Mouse (Mus musculus) midbrain, embryonic 10.5 days (tissue): Measurements from ENCODE around the gene Klhdc2. TPM values are rescaled to one million over a fixed set of nuclear protein-coding genes. Genes with fewer than 3 reads are reported as not detected.

Source experiments
- DNase-seq: peaks from one replicate; pipeline ENCODE4 v3.0.0-alpha.2; 2017; ENCODE audit warnings: low spot score
- H3K27ac ChIP-seq: fragments of 300-500 bp; sonication (generic); replicated peaks from 2 replicates; pipeline ENCODE4 v1.5.1; 2016; ENCODE audit warnings: mild to moderate bottlenecking
- H3K27me3 ChIP-seq: fragments of 300-500 bp; sonication (generic); 2 replicates; pipeline ENCODE4 v1.6.1; 2016; ENCODE audit warnings: low read depth, mild to moderate bottlenecking; ENCODE audit not compliant: poor library complexity, severe bottlenecking
- H3K36me3 ChIP-seq: fragments of 300-500 bp; sonication (generic); 2 replicates; pipeline ENCODE4 v1.6.1; 2016; ENCODE audit warnings: mild to moderate bottlenecking, moderate library complexity
- H3K4me1 ChIP-seq: fragments of 300-500 bp; sonication (generic); 2 replicates; pipeline ENCODE4 v1.6.1; 2016
- H3K4me3 ChIP-seq: fragments of 300-500 bp; sonication (generic); 2 replicates; pipeline ENCODE4 v1.5.1; 2016; ENCODE audit warnings: mild to moderate bottlenecking, moderate library complexity
- H3K9me3 ChIP-seq: fragments of 300-500 bp; sonication (generic); replicated peaks from 2 replicates; pipeline ENCODE4 v1.6.1; 2016; ENCODE audit warnings: mild to moderate bottlenecking
- WGBS: fragments of 180-500 bp; shearing (Covaris S2); methylation state at CpG from one replicate; pipeline ENCODE4 v1.1.7; 2016; 5-methylcytosine and 5-hydroxymethylcytosine counted together
- polyA plus RNA-seq: library from polyadenylated mRNA; unstranded; fragments of >200 nt; fragmentation: Nextera tagmentation; extraction: Ambion mirVana; gene quantifications from 2 replicates; pipeline ENCODE4 v1.2.1, GENCODE M21; 2016

The Klhdc2 gene
- polyA plus RNA-seq, result 208 and 218 TPM in 2 replicates

DNA sequence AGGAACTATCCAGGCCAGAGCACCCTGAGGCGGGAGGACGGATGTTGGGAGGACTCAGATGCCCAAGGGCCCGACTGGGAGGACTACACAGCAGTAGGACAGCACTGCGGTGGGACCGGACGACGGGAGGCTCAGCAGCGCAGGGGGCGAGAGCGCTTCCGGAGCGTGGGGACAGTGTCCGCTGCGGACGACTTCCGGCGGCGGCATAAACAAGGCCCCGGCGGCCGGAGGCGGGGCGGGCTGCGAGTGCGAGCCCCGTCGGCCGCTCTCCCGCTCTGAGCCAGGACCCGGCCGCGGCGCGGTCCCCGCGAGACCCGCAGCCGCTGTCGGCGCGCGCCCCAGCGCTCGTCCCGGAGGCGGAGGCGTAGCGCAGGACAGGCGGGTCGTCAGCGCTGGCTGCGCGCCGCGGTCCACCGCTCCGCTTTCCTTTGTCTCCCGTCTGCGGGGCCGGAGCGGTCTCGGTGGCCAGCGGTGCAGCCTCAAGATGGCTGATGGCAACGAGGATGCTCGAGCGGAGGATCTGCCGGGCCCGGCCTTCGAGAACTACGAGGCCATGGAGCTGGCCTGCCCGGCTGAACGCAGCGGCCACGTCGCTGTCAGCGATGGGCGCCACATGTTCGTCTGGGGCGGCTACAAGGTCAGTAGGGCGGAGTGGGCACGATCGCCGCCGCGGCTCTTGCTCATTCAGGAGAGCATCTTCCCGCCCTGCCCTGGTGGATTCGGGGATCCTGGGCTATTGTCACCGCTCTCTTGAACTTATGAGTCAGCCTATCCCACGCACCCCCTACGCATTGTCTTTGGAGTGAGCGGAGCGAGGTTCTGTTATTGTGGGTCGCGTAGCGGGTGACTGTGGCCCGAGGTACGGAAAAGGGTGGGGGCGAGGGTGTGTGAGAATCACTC lies at the start of gene Klhdc2:
TSS of gene Klhdc2 (plus strand) at position 171 of the 900 bp plus-strand sequence.
- Histone ChIP-seq H3K27me3 (no peaks in the 10 kb centered on the region), H3K36me3 (peaks cover 35% of the 10 kb centered on the region), H3K27ac (peak within 1 kb of the TSS; percentile 99), H3K4me3 (peak within 1 kb of the TSS; percentile 89), H3K9me3 (no peaks in the 10 kb centered on the region), H3K4me1 (peaks cover 31% of the 10 kb centered on the region)
- under 1% methylated on average over 96 of the region's 98 CpGs for WGBS
- peak; percentile 92 for DNase-seq

GRCm38 (mm10) chr12:69249766-69250165 lies 46.7 kb upstream of the Klhdc2 start:
- no peaks in the 10 kb centered on the region for H3K9me3 ChIP-seq
- DNase-seq, result no peak
- H3K36me3 ChIP-seq, result no peaks in the 10 kb centered on the region
- H3K27ac ChIP-seq, result no peak overlapping the region
- no peaks in the 10 kb centered on the region for H3K27me3 ChIP-seq
- H3K4me3 ChIP-seq, result no peak overlapping the region
- 89% methylated on average over 4 of the region's 4 CpGs for WGBS
- H3K4me1 ChIP-seq, result no peaks in the 10 kb centered on the region; the same call in 1 of the 2 replicates

GRCm38 (mm10) chr12:69250756-69251155 lies 45.7 kb upstream of the Klhdc2 start:
- WGBS, result 82% methylated on average over 8 of the region's 8 CpGs
- no peaks in the 10 kb centered on the region for H3K36me3 ChIP-seq
- H3K4me1 ChIP-seq, result no peaks in the 10 kb centered on the region; the same call in 1 of the 2 replicates
- no peaks in the 10 kb centered on the region for H3K9me3 ChIP-seq
- H3K27me3 ChIP-seq, result no peaks in the 10 kb centered on the region
- no peak for DNase-seq
- H3K27ac ChIP-seq, result no peak overlapping the region
- no peak overlapping the region for H3K4me3 ChIP-seq

GRCm38 (mm10) chr12:69253806-69254205 lies 42.7 kb upstream of the Klhdc2 start:
- H3K27ac ChIP-seq, result no peak overlapping the region

GRCm38 (mm10) chr12:69257836-69258235 lies 38.6 kb upstream of the Klhdc2 start:
- WGBS, result 90% methylated on average over 11 of the region's 11 CpGs

More at GRCm38 (mm10) chr12:69253806-69254205, 42.7 kb upstream of the Klhdc2 start:
- Histone ChIP-seq H3K36me3 (no peaks in the 10 kb centered on the region), H3K4me1 (no peaks in the 10 kb centered on the region; the same call in 1 of the 2 replicates), H3K9me3 (no peaks in the 10 kb centered on the region), H3K4me3 (no peak overlapping the region), H3K27me3 (no peaks in the 10 kb centered on the region)
- WGBS, result 97% methylated on average over 1 of the region's 1 CpGs
- DNase-seq, result no peak

DNA sequence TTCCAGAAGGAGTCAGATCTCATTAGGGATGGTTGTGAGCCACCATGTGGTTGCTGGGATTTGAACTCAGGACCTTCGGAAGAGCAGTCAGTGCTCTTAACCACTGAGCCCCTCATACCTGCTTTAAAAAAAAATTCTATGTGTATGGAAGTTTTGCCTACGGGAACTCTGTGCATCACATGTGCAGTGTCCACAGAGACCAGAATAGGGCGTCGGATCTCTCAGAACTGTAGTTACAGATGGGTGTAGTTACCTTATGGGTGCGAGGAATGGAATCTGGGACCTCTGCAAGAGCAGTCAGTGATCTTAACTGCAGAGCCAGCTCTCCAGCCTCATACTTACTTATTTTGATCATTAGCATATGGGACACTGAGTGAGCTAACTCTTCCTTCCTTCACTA lies 34.2 kb upstream of the Klhdc2 start:
- Histone ChIP-seq H3K27me3 (no peaks in the 10 kb centered on the region), H3K4me1 (no peaks in the 10 kb centered on the region), H3K4me3 (no peak overlapping the region), H3K9me3 (no peaks in the 10 kb centered on the region), H3K27ac (no peak overlapping the region), H3K36me3 (no peaks in the 10 kb centered on the region)
- no peak for DNase-seq
- 91% methylated on average over 5 of the region's 5 CpGs for WGBS

More at GRCm38 (mm10) chr12:69257836-69258235, 38.6 kb upstream of the Klhdc2 start:
- DNase-seq, result no peak
- H3K27me3 ChIP-seq, result no peaks in the 10 kb centered on the region
- H3K4me1 ChIP-seq, result no peaks in the 10 kb centered on the region; the same call in 1 of the 2 replicates
- no peak overlapping the region for H3K4me3 ChIP-seq
- H3K27ac ChIP-seq, result no peak overlapping the region
- H3K9me3 ChIP-seq, result no peaks in the 10 kb centered on the region
- no peaks in the 10 kb centered on the region for H3K36me3 ChIP-seq

GRCm38 (mm10) chr12:69265031-69265430 lies 31.4 kb upstream of the Klhdc2 start:
- Histone ChIP-seq H3K27ac (no peak overlapping the region), H3K9me3 (no peaks in the 10 kb centered on the region), H3K27me3 (no peaks in the 10 kb centered on the region), H3K4me3 (no peak overlapping the region), H3K36me3 (no peaks in the 10 kb centered on the region), H3K4me1 (no peaks in the 10 kb centered on the region)
- DNase-seq, result no peak
- WGBS, result 90% methylated on average over 3 of the region's 3 CpGs

DNA sequence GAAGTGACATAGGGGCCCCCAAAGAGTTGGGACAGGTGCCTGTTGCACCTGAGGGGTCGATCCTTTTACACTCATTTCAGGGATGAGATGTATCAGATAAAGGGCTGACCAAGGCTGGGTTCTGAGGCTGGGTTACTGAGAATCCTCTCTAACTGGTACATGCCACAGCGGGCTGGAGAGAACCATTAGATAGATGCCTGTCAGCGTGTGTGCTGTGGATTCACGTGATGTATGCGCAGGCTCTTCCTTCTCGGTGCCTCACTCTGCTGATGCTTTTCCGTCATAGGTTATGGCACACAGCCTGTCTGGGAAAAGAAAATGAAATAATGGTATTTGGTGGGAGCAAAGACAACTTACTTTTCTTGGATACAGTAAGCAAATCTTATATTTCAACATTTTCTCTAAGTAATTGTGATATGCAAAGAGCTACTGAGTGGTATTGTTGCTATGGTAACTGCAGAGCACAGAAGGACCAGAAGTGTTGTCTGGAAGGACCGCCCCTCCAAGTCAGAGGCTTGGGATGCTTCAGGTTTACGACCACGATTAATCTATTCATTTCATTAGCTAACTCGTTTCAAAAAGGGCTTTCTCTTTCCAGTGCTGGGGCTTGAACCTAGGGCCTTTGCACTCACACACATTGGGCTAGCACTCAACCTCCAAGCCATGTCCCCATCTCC lies 28.4 kb upstream of the Klhdc2 start:
- no peaks in the 10 kb centered on the region for H3K9me3 ChIP-seq
- H3K4me1 ChIP-seq, result no peaks in the 10 kb centered on the region
- no peak for DNase-seq
- H3K36me3 ChIP-seq, result no peaks in the 10 kb centered on the region
- no peaks in the 10 kb centered on the region for H3K27me3 ChIP-seq
- no peak overlapping the region for H3K4me3 ChIP-seq
- no peak overlapping the region for H3K27ac ChIP-seq
- 78% methylated on average over 11 of the region's 11 CpGs for WGBS

- no peak overlapping the region for H3K27ac ChIP-seq
- no peak overlapping the region for H3K4me3 ChIP-seq
- no peaks in the 10 kb centered on the region for H3K4me1 ChIP-seq
- no peaks in the 10 kb centered on the region for H3K9me3 ChIP-seq
- no peaks in the 10 kb centered on the region for H3K27me3 ChIP-seq
- H3K36me3 ChIP-seq, result no peaks in the 10 kb centered on the region
- no peak for DNase-seq
- 76% methylated on average over 2 of the region's 2 CpGs for WGBS
Measured at GRCm38 (mm10) chr12:69268956-69269355, 27.5 kb upstream of the Klhdc2 start.

- no peaks in the 10 kb centered on the region for H3K9me3 ChIP-seq
- H3K27me3 ChIP-seq, result no peaks in the 10 kb centered on the region
- H3K4me1 ChIP-seq, result no peaks in the 10 kb centered on the region
- WGBS, result 55% methylated on average over 1 of the region's 1 CpGs
- H3K4me3 ChIP-seq, result no peak overlapping the region
- DNase-seq, result no peak
- H3K36me3 ChIP-seq, result no peaks in the 10 kb centered on the region
- H3K27ac ChIP-seq, result no peak overlapping the region
Measured at GRCm38 (mm10) chr12:69279931-69280469, 16.5 kb upstream of the Klhdc2 start.

DNA sequence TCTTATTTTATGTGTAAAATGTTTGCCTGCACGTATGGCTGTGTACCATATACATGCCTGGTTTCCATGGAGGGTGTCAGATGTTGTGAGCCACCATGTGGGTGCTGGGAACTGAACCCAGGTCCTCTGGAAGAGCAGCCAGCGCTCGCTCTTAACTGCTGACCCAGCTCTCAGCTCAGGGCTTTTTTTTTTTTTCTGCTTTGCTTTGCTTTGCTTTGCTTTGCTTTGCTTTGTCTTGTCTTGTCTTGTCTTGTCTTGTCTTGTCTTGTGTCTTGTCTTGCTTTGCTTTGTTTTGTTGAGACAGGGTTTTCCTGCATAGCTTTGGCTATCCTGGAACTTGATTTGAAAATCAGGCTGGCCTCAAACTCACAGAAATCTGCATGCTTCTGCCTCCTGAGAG lies 15.6 kb upstream of the Klhdc2 start:
- Histone ChIP-seq H3K9me3 (no peaks in the 10 kb centered on the region), H3K36me3 (no peaks in the 10 kb centered on the region), H3K27me3 (no peaks in the 10 kb centered on the region), H3K4me1 (no peaks in the 10 kb centered on the region), H3K27ac (no peak overlapping the region), H3K4me3 (no peak overlapping the region)
- 95% methylated on average over 3 of the region's 3 CpGs for WGBS
- no peak for DNase-seq

DNA sequence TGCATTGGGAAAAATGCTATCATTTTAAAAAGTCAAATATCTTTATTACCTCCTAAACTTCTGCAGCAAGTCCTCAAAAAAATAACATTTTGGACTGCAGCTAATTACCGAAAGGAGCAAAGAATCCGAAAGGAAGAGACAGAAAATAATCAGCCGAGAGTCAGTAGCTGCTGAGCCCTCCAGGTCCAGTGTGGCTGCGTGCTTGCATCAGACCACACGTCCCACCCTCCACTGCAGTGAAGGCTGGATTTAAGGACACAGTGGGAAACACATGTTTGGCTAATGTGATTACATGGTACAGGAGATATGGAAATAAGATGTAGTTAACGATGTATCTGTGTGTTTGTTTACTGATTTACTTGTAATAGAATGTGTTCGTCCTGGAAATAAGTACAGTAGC lies 13.3 kb upstream of the Klhdc2 start:
- Histone ChIP-seq H3K27me3 (no peaks in the 10 kb centered on the region), H3K36me3 (no peaks in the 10 kb centered on the region), H3K4me1 (no peaks in the 10 kb centered on the region), H3K9me3 (no peaks in the 10 kb centered on the region), H3K27ac (no peak overlapping the region), H3K4me3 (no peak overlapping the region)
- DNase-seq, result no peak
- WGBS, result 84% methylated on average over 7 of the region's 7 CpGs
